Mouse (Mus musculus) MEL (cell line): ENCODE results near the gene Fam155a.

Experiments
- CHD1 ChIP-seq: IDR thresholded peaks from 2 replicates; pipeline ENCODE4 v1.6.1; 2012; ENCODE audit warnings: low read depth, mild to moderate bottlenecking, inconsistent platforms, low read length, improper control_type of control experiment
- CTCF ChIP-seq, 3 experiments: IDR thresholded peaks in 2 of 3; conservative IDR thresholded peaks in 1 of 3; 2 replicates each; pipeline ENCODE4 v1.5.1; 2011 to 2012; ENCODE audit warnings: low read length in 3 of 3, low read depth in 2 of 3, mild to moderate bottlenecking in 2 of 3, improper control_type of control experiment in 1 of 3, inconsistent platforms in 1 of 3, mixed read lengths in 1 of 3, moderate library complexity in 1 of 3; ENCODE audit not compliant: control insufficient read depth in 1 of 3, insufficient read depth in 1 of 3, poor library complexity in 1 of 3, severe bottlenecking in 1 of 3
- EP300 ChIP-seq, 2 experiments: IDR thresholded peaks; 2 replicates each; pipeline ENCODE4 v1.6.1; 2011; ENCODE audit warnings: improper control_type of control experiment in 2 of 2, low read length in 2 of 2, low read depth in 1 of 2, mild to moderate bottlenecking in 1 of 2
- MAZ ChIP-seq: IDR thresholded peaks from 2 replicates; pipeline ENCODE4 v1.6.1; 2012; ENCODE audit warnings: low read depth, mild to moderate bottlenecking, inconsistent platforms, low read length, improper control_type of control experiment
- POLR2A ChIP-seq, 2 experiments: IDR thresholded peaks; 2 replicates each; pipeline ENCODE4 v1.6.1; 2011 to 2012; ENCODE audit warnings: low read length in 2 of 2, mild to moderate bottlenecking in 2 of 2, control low read depth in 1 of 2, improper control_type of control experiment in 1 of 2, low read depth in 1 of 2, moderate library complexity in 1 of 2; ENCODE audit not compliant: control insufficient read depth in 1 of 2, insufficient read depth in 1 of 2, poor library complexity in 1 of 2
- POLR2AphosphoS2 ChIP-seq: IDR thresholded peaks from 2 replicates; pipeline ENCODE4 v1.6.1; 2011; ENCODE audit warnings: low read length, improper control_type of control experiment
- SIN3A ChIP-seq: IDR thresholded peaks from 2 replicates; pipeline ENCODE4 v1.6.1; 2012; ENCODE audit warnings: low read length, improper control_type of control experiment, inconsistent platforms
- TAL1 ChIP-seq: IDR thresholded peaks from 2 replicates; pipeline ENCODE4 v1.6.1; 2012; ENCODE audit warnings: mild to moderate bottlenecking, inconsistent platforms, low read length, moderate library complexity, mixed read lengths
- TCF12 ChIP-seq: IDR thresholded peaks from 2 replicates; pipeline ENCODE4 v1.6.1; 2014; ENCODE audit warnings: low read depth, mild to moderate bottlenecking, inconsistent platforms, low read length, improper control_type of control experiment, moderate library complexity

GRCm38 (mm10) chr8:9295046-9295445, 475.9 kb downstream of the Fam155a start:
- TF ChIP-seq POLR2A (IDR thresholded peaks at IDR 0.05; ENCODE audit: control insufficient read depth in 1 of 2, insufficient read depth in 1 of 2, low read depth in 1 of 2, low read length in 2 of 2, poor library complexity in 1 of 2) (no peak), CTCF (IDR thresholded peaks at IDR 0.05 in 2 of 3, conservative IDR thresholded peaks at IDR 0.05 in 1 of 3; ENCODE audit: control insufficient read depth in 1 of 3, insufficient read depth in 1 of 3, low read depth in 2 of 3, low read length in 3 of 3, poor library complexity in 1 of 3, severe bottlenecking in 1 of 3) (no peak), POLR2AphosphoS2 (no peak), TAL1 (no peak), MAZ (no peak), SIN3A (no peak), EP300 (IDR thresholded peaks at IDR 0.05; ENCODE audit: low read depth in 1 of 2, low read length in 2 of 2) (no peak), CHD1 (no peak), TCF12 (no peak)
